Mouse (Mus musculus) T-helper 17 cell (primary cell): ENCODE results near the gene Sgms1.

Experiments used
- in situ Hi-C, 2 experiments: fragments of 300-600 bp; cut with MboI, MseI; formaldehyde crosslinking; loops; 1 replicate in 1 of 2; 2 replicates in 1 of 2; pipeline ENCODE4 v1.15.1; 2025; ENCODE audit warnings: high pct_unique_total_duplicates in 2 of 2

Sgms1 gene

GRCm38 (mm10) chr19:32328089-32328828 is 61.3 kb downstream of the Sgms1 start:
- in situ Hi-C loops, result loop anchor here in 1 of 2 experiments (10.0 kb wide), 1 partner anchor 203 kb away; no protein-coding TSS in a partner anchor

- in situ Hi-C loops, result loop anchor here in 1 of 2 experiments (10.0 kb wide), 1 partner anchor 202 kb away; no protein-coding TSS in a partner anchor
Observed at GRCm38 (mm10) chr19:32326621-32327021, 62.9 kb downstream of the Sgms1 start.

GRCm38 (mm10) chr19:32326156-32326555 is 63.4 kb downstream of the Sgms1 start:
- in situ Hi-C loops, result loop anchor here in 1 of 2 experiments (10.0 kb wide), 1 partner anchor 201 kb away; no protein-coding TSS in a partner anchor

GRCm38 (mm10) chr19:32325100-32325768 is 64.3 kb downstream of the Sgms1 start:
- in situ Hi-C loops, result loop anchor here in 1 of 2 experiments (10.0 kb wide), 1 partner anchor 200 kb away; no protein-coding TSS in a partner anchor

- in situ Hi-C loops, result loop anchor here in 1 of 2 experiments (10.0 kb wide), 1 partner anchor 200 kb away; no protein-coding TSS in a partner anchor
Observed at GRCm38 (mm10) chr19:32324550-32324949, 65.0 kb downstream of the Sgms1 start.

GRCm38 (mm10) chr19:32323070-32323469 is 66.4 kb downstream of the Sgms1 start:
- in situ Hi-C loops, result loop anchor here in 1 of 2 experiments (10.0 kb wide), 1 partner anchor 198 kb away; no protein-coding TSS in a partner anchor

GRCm38 (mm10) chr19:32322429-32323035 is 67.0 kb downstream of the Sgms1 start:
- in situ Hi-C loops, result loop anchor here in 1 of 2 experiments (10.0 kb wide), 1 partner anchor 198 kb away; no protein-coding TSS in a partner anchor

- in situ Hi-C loops, result loop anchor here in 1 of 2 experiments (10.0 kb wide), 1 partner anchor 196 kb away; no protein-coding TSS in a partner anchor
Observed at GRCm38 (mm10) chr19:32320366-32320666, 69.2 kb downstream of the Sgms1 start.

- in situ Hi-C loops, result loop anchor here (10.0 kb wide), 3 partner anchors 195 to 1645 kb away; no protein-coding TSS in a partner anchor
Observed at GRCm38 (mm10) chr19:32319531-32320365, 69.8 kb downstream of the Sgms1 start.

- in situ Hi-C loops, result loop anchor here (10.0 kb wide), 2 partner anchors 366 to 1644 kb away; no protein-coding TSS in a partner anchor
Observed at GRCm38 (mm10) chr19:32319057-32319456, 70.5 kb downstream of the Sgms1 start.

- in situ Hi-C loops, result loop anchor here (10.0 kb wide), 2 partner anchors 367 to 1643 kb away; no protein-coding TSS in a partner anchor
Observed at GRCm38 (mm10) chr19:32317347-32317746, 72.2 kb downstream of the Sgms1 start.

GRCm38 (mm10) chr19:32313304-32313703 is 76.2 kb downstream of the Sgms1 start:
- in situ Hi-C loops, result loop anchor here (10.0 kb wide), 2 partner anchors 371 to 1639 kb away; no protein-coding TSS in a partner anchor

- in situ Hi-C loops, result loop anchor here (10.0 kb wide), 2 partner anchors 373 to 1637 kb away; no protein-coding TSS in a partner anchor
Observed at GRCm38 (mm10) chr19:32311762-32312161, 77.8 kb downstream of the Sgms1 start.

- in situ Hi-C loops, result loop anchor here (10.0 kb wide), 2 partner anchors 374 to 1636 kb away; no protein-coding TSS in a partner anchor
Observed at GRCm38 (mm10) chr19:32311063-32311462, 78.5 kb downstream of the Sgms1 start.

- in situ Hi-C loops, result loop anchor here (10.0 kb wide), 2 partner anchors 374 to 1636 kb away; no protein-coding TSS in a partner anchor
Observed at GRCm38 (mm10) chr19:32310483-32310882, 79.0 kb downstream of the Sgms1 start.

GRCm38 (mm10) chr19:32309346-32309745 is 80.2 kb downstream of the Sgms1 start:
- in situ Hi-C loops, result no loop called here

- in situ Hi-C loops, result no loop called here
Observed at GRCm38 (mm10) chr19:32308311-32308710, 81.2 kb downstream of the Sgms1 start.

GRCm38 (mm10) chr19:32304898-32305297 is 84.6 kb downstream of the Sgms1 start:
- in situ Hi-C loops, result loop anchor here in 1 of 2 experiments (5.0 kb wide), 2 partner anchors 38 to 73 kb away; no protein-coding TSS in a partner anchor

GRCm38 (mm10) chr19:32304008-32304873 is 85.3 kb downstream of the Sgms1 start:
- in situ Hi-C loops, result loop anchor here in 1 of 2 experiments (5.0 kb wide), 2 partner anchors 37 to 72 kb away; no protein-coding TSS in a partner anchor
